Mouse (Mus musculus): ENCODE results near the gene Mettl1.

- TF ChIP-seq POLR2A (IDR thresholded peaks at IDR 0.05; ENCODE audit: extremely low read depth, insufficient read depth, low read length): no peak
- TF ChIP-seq CTCF (IDR thresholded peaks at IDR 0.05; ENCODE audit: extremely low read depth, insufficient read depth, low read length): no peak
Measured at GRCm38 (mm10) chr10:127017071-127017470, 24.1 kb upstream of the Mettl1 start.

Data from cortical plate, adult 2 months (tissue).